Mouse (Mus musculus) natural killer cell, adult 2 months (primary cell): Measurements from ENCODE around the gene BC017158.
A peak's percentile ranks its signal among the peaks of the same experiment; 100 is the strongest.
"Not testable (repeated sequence)": the region's sequence is repeated elsewhere in the genome, so short reads cannot be mapped to it uniquely, and the experiment has no call there.

ENCODE experiments used
- DNase-seq, 2 experiments: peaks; one replicate each; pipeline ENCODE4 v3.0.0; 2022; ENCODE audit warnings: low spot score in 2 of 2

Gene BC017158

DNA sequence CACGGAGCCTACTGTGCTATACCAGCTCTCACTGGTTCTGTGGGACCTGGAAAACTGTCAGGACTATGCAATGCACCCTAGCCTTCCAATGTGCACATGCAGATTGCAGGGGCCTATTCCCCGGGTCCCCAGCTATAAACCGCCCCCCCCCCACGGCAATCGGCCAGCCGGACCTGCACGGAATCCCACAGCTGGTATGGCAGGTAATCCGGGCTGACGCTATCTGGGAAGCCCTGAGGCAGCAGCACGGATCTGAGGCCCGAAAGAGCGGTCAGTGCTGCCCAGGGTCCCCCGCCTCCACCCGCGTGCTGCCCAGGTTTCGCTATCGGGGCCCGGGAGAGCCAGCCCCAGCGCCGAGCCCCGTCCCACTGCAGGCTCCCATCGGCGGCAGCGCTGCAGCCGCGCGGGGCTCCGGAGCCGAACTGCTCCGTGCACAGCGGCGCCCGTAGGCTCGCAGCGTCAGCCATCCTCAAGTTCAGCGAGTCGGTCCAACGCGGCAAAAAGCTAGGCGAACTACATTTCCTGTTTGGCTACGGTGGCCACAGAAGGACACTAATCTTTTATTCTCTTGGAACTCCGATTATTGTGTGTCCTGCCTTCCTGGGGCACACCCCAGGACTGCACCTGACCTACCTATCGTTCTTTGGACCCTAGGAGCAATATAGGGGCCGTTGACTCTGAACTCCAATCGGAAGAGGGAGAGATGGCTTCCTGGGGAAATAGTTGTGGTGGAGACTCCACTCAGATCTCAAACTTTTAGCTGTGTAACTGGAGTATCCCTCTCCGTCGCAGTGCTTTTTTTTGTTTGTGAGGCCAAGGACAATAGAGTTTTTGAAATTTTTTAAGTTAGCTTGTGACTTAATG lies at the start of gene BC017158:
BC017158 (minus strand) TSS at position 554 of the 864 bp plus-strand sequence.
- peak; percentile 53 to 64 for DNase-seq

DNA sequence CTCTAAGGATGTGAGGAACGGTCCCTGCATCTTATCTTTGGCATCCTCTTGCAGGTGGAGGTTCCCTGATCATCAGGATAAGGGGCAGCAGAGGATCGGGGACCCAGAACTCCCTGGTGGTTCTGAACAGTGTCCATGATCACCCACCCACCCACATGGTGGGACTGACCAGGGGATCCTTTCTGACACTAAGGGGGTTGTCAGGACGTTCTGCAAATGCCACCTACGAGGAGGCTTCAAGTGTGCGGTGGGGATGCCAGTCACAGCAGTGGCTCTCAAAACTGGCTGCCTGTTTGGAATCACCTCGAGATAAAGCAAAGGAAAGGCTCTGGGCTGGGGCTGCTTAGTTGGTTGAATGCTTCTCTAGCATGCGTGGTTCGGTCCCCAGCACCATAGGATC lies 49.0 kb upstream of the BC017158 start:
- DNase-seq, result no peak

DNA sequence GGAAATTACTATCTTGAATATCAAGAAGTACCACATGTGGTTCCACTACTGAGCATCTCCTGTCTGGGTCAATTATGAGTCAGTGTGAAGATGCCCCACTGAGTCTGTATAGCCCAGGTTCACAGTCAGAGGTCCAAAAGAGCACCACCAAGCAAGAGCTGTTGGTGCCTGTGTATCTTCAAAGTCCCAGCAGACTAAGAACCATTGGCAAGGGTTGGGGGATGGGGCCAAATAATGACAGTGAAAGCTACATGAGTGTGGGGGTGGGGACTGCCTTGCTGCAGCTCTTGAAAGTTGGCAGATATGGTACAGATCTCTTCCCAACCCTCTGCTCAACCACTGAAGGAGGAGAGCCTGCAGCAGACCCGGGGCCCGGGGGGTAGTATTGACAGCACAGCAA lies 48.6 kb upstream of the BC017158 start:
- no peak for DNase-seq

DNA sequence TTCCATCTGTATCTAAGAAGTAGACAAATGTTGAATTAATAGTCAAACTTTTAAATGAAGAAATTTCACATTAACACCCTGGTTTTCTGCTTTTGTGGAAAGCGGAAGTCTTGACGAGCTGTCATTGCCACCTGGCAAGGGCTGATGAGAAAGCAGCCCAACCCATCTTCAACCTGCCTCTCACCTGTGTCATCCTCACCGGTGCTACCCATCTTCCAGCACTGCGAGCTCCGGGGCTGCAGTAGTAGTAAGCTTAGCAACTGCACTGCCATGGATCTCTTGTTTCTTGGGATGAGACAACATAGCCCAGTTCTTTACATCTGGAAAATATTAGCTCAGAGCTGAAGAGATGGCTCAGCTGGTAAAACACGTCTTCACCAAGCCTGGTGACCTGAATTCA lies 47.7 kb upstream of the BC017158 start:
- no peak for DNase-seq

DNA sequence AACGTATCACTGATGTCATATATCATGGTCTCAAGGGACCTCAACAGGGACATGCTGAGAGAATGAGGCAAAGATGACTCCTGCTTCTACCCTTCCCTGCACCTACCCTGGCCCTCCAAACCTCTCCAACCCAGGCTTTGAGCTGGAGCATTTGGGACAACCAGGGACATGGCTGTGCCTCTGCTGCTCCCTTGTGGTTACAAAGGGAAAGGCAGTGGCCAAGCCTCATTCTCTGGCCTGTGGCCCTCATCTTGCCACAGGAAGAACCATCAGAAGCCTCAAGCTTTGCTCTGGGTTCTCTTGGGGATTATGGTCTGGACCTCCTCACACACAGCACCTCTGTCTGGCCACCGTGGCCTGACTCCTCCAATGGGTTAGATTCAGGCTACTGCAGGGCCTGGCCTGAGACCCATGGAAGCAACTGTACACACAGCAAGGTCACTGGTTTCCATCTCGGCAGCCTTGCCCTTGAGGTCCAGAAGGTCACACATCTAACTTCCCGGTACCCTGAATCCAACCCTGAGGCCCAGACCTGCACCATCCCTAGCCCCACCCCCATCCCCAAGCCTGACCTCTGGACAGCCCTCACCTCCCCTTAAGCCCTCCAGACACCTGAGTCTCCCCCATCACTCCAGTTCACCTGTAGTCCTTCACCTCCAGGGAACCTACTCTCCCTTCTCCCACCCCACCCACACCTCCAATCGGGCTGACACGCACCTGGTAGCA lies 47.1 kb upstream of the BC017158 start:
- DNase-seq, result peak; percentile 27 to 53

DNA sequence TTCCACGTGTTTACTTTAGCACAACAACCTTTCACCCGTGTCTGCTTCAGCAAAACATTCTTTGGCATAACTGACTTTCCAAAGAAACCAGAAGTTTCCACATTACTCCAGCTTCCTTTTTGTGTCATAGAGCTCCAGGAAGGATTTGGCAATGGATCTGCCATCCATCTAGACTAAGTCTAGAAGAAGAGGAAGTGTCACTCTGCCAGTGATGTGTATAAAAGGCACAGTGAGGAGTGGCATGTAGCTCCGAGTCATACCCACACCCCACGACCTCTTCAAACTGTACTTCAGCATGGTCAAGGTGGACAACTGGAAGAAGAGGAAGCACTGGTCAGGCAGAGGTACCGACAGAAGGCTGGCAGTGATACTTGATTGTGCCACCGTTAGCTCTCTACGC lies 46.5 kb upstream of the BC017158 start:
- no peak for DNase-seq

DNA sequence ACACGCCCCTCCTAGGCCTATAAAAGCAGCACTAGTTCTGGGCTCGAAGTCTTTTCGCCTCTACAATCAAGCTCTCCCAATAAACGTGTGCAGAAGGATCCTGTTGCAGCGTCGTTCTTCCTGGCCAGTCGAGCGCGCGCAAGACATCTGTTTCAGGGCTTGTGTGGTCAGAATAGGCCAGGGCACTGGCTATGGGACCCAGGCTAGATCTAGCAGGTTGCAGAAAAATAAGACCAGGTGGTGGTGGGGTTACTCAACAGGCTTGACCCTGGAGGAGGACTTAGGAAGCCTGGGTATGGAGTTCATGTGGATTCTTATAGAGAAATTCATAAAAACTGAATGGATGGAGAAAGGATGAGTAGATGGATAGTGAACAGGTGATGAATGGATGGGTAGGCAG lies 44.7 kb upstream of the BC017158 start:
- not testable (repeated sequence) for DNase-seq

DNA sequence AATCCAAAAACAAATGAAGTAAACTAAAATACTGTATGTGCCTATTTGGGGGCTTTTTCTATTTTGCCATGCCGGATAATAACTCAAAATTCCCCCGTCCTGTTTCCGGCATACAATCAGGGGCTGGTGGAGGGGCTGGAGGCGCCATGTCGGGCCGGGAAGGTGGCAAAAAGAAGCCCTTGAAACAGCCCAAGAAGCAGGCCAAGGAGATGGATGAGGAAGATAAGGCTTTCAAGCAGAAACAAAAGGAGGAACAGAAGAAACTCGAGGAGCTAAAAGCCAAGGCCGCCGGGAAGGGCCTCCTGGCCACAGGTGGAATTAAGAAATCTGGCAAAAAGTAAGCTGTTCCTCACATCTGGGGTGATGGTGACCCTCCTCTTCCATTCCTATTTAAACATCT lies 42.4 kb upstream of the BC017158 start:
- not testable (repeated sequence) for DNase-seq

DNA sequence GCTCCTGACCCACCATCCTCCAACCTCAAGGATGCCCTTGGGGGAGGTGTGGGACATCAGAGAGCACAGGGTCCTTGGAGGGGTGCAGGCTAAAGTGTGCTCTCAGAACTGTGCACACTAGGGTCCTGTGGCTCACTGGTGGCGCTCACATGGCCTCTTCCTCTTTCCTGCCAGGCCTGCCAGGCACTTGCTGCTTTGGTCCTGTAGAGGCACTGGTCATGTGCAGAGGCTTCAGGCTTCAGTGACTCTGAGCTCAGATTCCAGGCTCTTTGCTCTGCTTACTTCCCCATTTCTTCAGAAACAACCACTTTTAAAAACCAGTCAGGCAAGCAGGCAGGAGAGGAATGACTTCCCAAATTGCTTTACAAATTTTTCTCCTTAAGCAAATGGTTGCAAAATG lies 34.9 kb upstream of the BC017158 start:
- peak in 1 of 2 experiments; percentile 52 for DNase-seq

DNA sequence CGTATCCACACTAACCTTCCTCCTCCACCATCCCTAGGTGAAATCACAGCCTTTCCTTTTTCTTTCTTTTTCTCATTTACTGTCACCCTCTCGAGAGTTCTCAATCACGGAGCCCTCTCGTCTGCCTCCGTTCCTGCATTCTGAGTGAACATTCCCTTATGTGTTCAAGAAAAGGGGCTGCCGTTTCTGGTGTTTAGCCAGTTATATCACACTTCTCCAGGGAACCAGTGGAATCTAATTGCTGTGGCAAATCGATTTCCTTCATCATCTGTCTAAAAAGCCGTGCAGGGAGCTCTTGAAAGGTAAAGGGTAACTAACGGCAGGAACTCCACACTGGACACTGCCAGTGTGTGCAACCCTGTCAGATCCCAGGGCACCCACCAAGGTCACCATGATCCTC lies 33.0 kb upstream of the BC017158 start:
- DNase-seq, result no peak

DNA sequence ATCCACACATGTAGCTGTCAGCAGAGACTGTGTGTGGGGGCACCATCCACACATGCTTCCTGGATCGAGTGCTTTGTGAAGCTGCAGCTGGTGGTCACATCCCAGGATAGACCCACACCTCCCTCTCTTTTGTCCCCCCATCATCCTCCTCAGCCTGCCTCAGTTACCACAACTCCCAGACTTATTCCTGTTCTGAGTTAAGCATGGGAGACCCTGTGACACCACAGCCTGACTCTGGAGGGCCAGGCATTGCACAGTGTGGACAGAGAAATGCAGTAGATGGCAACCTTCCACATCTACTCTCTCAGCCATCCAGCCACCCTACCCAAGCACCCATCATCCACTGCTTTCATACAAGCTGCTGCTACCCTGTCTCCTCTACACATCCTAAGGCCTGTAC lies 27.0 kb upstream of the BC017158 start:
- no peak for DNase-seq

DNA sequence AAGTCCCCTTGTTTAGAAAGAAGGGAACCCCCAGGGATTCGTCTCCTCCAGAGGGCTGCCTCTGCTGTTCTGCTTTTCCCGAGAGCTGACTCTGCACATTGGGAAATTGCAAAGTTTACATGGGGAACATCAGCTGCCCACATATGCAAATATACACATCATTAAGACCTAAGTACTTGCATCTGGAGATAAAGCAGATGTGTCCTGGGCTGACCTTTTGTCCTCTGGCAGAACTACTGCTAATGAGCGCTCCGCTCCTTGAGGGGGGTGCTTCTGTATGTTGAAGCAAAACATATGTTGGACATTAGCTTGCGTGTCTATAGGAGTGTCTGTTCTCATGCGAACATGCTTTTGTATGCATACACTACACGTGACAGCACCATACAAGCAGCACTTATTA lies 23.3 kb upstream of the BC017158 start:
- no peak for DNase-seq

DNA sequence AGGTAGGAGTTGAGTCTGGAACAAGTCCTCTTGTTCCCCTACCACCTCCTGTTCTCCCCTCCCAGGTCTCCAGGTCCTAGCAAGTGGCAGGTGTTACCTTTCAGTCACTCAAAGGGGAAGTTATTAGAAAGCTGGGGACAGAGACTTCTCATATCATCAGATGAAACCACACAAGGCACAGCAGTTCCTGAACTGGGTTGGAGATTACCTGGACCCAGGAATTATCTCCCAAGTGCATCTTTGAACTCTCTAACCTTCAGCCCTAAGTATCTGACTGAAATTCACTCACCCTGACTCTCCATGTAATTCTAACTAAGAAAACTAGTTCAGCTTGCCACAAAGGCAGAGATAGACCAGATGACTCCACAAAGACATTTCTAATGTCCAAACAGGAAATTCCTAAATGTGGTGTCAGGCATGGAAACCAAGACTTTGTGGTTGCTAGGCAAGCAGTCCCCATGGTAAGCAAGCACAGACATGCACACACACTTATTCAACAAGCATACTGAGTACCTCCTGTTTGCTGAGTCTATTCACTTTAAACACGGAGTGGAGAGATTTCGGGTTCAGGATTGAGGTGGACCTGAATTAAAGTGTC lies 22.3 kb upstream of the BC017158 start:
- DNase-seq, result no peak

DNA sequence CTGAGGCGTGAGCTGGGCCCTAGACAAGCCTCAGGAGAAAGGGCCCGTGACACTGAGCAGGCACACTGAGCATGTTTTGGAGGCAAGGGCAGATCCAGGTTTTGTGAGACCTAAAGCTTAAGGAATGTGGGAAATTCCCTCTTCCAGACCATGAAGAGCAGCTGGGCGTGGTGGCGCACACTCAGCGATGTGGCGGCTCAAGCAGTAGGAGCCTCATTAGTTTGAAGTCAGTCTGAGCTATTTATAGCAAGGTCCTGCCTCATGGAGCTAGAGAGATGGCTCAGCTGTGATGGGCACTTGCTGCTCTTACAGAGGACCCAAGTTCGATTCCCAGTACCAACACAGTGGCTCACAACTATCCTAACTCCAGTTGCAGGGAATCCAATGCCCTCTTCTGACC lies 21.2 kb upstream of the BC017158 start:
- DNase-seq, result no peak

DNA sequence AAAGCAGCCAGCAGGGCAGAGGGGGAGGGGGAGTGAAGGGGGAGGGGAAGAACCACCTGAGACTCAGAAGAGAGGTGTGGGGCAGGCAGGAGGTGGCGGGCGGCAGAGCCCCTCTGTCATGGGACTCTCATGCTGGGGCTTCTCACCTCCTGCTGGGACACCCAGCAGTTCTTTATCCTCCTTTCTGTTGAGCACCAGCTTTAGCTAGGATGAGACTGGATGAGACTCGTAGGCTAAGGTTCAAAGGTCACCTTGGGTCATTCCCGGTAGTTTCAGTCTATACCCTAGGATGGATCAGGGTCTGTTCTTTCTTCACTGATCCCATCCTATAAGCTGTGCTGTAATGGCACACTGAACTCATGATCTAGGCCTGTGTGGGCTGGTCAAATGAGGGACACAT lies 19.0 kb upstream of the BC017158 start:
- DNase-seq, result no peak

DNA sequence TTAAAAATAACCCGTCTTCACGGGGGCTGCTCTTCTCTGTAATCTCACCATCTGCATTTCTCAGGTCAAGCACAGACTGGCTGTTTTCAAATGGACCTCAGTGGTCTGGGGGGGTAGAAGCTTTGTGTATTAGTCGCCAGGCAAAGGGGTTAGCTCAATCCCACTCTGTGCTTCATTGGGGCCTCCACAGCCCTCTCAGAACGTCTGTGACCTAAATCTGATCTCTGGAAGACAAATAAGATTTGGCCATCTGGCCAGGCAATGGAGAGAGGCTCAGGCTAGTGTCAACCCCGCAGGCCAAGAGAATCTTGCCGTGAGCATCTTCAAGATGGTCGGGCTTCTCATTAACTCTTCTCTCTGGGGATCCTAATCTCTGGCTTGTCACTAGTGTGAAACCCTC lies 16.5 kb upstream of the BC017158 start:
- DNase-seq, result no peak

DNA sequence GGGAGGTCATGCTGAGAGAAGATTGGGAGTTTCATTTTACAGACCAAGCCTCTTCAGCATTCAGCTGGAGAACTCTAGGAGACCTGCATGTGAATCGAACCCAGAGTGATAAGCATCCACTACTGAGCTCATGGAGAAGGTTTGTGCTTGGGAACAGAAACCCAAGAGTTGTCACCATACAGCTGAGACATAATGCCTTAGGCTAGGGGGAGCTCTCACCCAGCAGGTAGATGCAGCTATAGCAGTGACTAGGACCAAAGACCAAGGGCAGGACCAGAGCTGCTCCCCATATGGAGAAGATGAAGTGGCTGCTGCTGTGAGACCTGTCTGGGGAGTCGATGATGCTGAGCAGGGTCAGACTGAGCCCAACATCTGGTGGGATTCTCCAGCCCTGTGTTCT lies 15.6 kb upstream of the BC017158 start:
- no peak for DNase-seq

DNA sequence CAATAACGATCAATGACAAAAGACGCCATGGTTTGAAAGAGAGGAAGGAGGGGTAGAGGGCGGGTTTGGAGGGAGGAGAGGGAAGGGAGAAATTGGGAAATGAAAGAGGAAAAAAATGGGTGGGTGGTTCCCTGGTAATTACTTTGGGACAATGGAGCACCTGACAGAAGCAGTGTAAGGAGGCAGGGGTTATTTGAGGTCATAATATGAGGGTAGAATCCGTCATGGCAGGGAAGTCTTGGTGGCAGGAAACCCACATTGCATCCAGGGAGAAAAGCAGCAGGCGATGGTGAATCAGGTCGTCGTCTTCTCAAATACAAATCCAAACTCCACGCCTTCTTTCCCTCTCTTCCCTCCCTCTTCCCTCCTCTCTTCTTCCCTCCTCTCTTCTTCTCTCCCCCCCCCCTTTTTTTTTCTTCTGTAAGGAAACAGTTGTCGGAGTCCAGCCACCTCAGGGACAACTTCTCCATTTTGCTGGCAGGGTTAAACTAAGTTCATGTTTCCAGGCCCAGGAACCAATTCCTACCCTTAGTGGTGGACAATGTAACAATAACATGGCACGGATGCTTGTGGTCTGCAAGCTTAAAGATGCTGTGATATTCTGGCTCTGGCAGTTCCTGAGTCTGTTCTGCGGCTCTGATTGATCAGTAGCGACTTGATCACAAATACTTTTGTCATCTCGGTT lies 14.5 kb upstream of the BC017158 start:
- no peak for DNase-seq

DNA sequence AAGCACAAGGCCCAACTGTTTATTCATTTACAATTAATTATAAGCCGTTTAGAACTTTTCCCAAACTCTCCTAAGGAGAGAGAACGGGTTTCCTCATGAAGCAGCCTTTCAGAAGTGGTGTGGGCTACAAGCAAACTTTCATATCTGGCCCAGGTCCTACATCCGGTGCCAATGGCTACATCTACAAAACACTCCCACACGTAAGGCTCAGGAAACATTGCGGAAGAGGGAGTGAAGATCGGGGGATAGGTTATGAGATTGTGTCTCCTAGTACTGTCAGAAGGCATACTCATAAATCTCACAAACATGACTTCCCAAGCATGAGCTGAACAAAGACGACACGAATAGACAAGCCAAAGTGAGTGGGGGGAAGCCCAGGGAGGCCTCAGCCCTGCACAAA lies 13.8 kb upstream of the BC017158 start:
- no peak for DNase-seq

DNA sequence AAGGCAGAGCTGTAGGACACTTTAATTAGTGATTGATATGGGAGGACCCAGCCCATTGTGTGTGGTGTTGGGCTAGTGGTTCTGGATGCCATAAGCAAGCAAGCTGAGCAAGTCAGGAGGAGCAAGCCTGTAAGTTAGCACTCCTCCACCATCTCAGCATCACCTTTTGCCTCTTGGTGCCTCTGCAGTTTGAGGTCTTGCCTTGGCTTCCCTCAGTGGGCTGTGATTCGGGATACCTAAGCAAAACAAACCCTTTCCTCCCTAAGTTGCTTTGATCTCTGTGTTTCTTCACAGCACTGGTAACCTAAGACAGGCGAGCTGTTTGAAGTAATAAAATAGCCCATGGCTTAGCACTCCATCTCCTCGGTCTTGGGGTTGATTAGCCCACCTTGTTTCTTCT lies 13.3 kb upstream of the BC017158 start:
- DNase-seq, result no peak

DNA sequence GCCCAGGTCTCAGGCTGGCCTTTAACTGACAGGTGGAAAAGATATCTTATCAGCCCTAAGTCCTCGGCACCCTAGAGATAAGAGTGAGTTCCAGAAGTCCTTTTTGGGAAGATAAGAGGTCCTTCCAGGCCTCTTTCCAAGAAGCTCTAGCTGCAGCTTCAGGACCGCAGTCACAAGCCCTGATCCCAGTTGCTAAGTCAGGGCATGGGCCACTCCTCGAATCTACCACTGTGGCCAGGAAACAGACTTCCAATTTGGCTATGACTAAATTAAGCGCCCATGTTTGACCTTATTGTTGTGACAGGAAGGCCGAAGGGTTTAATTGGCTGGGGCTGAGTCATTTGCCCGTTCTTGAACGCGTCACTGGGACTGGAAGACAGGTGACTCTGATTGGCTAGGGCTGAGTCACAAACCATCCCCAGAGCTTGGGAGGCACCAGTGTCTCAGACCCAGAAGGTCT lies 12.3 kb upstream of the BC017158 start:
- no peak for DNase-seq

DNA sequence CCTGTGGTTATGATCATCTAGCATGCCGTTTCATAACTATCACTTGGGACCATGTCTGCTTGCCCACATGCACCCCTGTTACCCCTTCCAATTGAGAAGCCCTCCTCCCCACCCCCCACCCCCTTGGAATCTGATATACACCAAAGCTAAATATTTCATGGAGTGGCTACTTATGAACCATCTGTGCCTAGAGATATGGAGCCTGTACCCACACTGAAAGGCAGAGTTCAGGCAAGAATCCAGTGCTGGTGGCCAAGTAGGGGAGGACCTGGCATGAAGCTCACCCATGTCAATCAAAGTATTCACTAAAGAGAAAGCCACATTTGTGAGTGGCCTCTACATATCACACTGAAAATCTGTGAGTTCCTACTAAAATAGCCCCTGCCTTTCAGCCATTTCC lies 11.8 kb upstream of the BC017158 start:
- DNase-seq, result no peak
